Mouse (Mus musculus): ENCODE data around the gene Zfp605.
"Not testable (repeated sequence)": the region's sequence is repeated elsewhere in the genome, so short reads cannot be mapped to it uniquely, and the experiment has no call there.

Gene Zfp605

GRCm38 (mm10) chr5:110107581-110108304, 2.1 kb upstream of the Zfp605 start, which contains the start of gene Gtpbp6:
Gene Gtpbp6 (minus strand): TSS chr5:110108197.
- DNase-seq (ENCODE audit: low read depth): peak; percentile 96

GRCm38 (mm10) chr5:110108305-110108628, 1.6 kb upstream of the Zfp605 start:
- no peak for DNase-seq (ENCODE audit: low read depth)

- not testable (repeated sequence) for DNase-seq (ENCODE audit: low read depth)
Observed at GRCm38 (mm10) chr5:110122380-110122779, 12.5 kb downstream of the Zfp605 start.

GRCm38 (mm10) chr5:110135293-110136086, 25.6 kb downstream of the Zfp605 start, which contains the start of gene Chfr:
Gene Chfr (plus strand): TSS chr5:110135842.
- peak; percentile 96 for DNase-seq (ENCODE audit: low read depth)

GRCm38 (mm10) chr5:110136087-110136464, 26.2 kb downstream of the Zfp605 start:
- DNase-seq (ENCODE audit: low read depth): no peak

- DNase-seq (ENCODE audit: low read depth): no peak
Observed at GRCm38 (mm10) chr5:110137816-110138215, 27.9 kb downstream of the Zfp605 start.

- no peak for DNase-seq (ENCODE audit: low read depth)
Observed at GRCm38 (mm10) chr5:110139325-110139724, 29.4 kb downstream of the Zfp605 start.

GRCm38 (mm10) chr5:110140424-110140823, 30.5 kb downstream of the Zfp605 start:
- DNase-seq (ENCODE audit: low read depth): no peak

GRCm38 (mm10) chr5:110142309-110142708, 32.4 kb downstream of the Zfp605 start:
- no peak for DNase-seq (ENCODE audit: low read depth)

- DNase-seq (ENCODE audit: low read depth): no peak
Observed at GRCm38 (mm10) chr5:110143007-110143406, 33.1 kb downstream of the Zfp605 start.

GRCm38 (mm10) chr5:110169374-110169773, 59.5 kb downstream of the Zfp605 start:
- no peak for DNase-seq (ENCODE audit: low read depth)

- peak; percentile 92 for DNase-seq (ENCODE audit: low read depth)
Observed at GRCm38 (mm10) chr5:110176362-110177020, 66.6 kb downstream of the Zfp605 start, which contains the start of gene Golga3. Gene Golga3 (plus strand): TSS chr5:110176701.

- no peak for DNase-seq (ENCODE audit: low read depth)
Observed at GRCm38 (mm10) chr5:110177021-110177420, 67.1 kb downstream of the Zfp605 start.

- no peak for DNase-seq (ENCODE audit: low read depth)
Observed at GRCm38 (mm10) chr5:110178628-110179027, 68.7 kb downstream of the Zfp605 start.
